ENCODE assay signal across 31 mouse cellular contexts in genomic region chr5:146987588-146987987, GRCm38 (mm10). TPM values are rescaled to one million over a fixed set of nuclear protein-coding genes. Genes with fewer than 3 reads are reported as not detected.
A peak's percentile ranks its signal among the peaks of the same experiment; 100 is the strongest.
DNase-seq lines count a peak whose midpoint lies in the region; ATAC-seq and TF ChIP-seq lines count a peak whose summit lies in the region.
"Had no signal": no experiment of that assay in that cellular context is flagged by ENCODE, and none has a peak within 500 bp of the region (broad histone marks: within the 10 kb centered on the region; RNA-seq: fewer than 3 reads in every experiment).

No protein-coding gene starts in this region.

- no peak overlapping the region for H3K4me3 ChIP-seq in hindbrain, embryonic 15.5 days
- no peak overlapping the region for H3K4me3 ChIP-seq in hindbrain, embryonic 16.5 days (ENCODE audit: low read length)
- H3K4me3 ChIP-seq in midbrain, postnatal 0 days (ENCODE audit: low read depth, low read length): no peak overlapping the region
- H3K4me3 ChIP-seq in midbrain, embryonic 13.5 days (replicated peaks): no peak overlapping the region
- no peak overlapping the region for H3K4me3 ChIP-seq in ES-E14 (ENCODE audit: insufficient read depth in 1 of 2, low read depth in 1 of 2, low read length in 2 of 2, poor library complexity in 1 of 2, severe bottlenecking in 1 of 2)
- H3K4me3 ChIP-seq: embryonic facial prominence, embryonic 13.5 days; erythroblast, embryonic 14.5 days; forebrain, embryonic 13.5 days; heart, adult 2 months; heart, embryonic 12.5 days; intestine, embryonic 15.5 days; layer of hippocampus, adult 2 months; limb, embryonic 13.5 days had no signal

- no peaks in the 10 kb centered on the region for H3K9me3 ChIP-seq in hindbrain, embryonic 15.5 days
- no peaks in the 10 kb centered on the region for H3K9me3 ChIP-seq in hindbrain, embryonic 16.5 days (ENCODE audit: control insufficient read depth, low read length)
- no peaks in the 10 kb centered on the region for H3K9me3 ChIP-seq in midbrain, postnatal 0 days (ENCODE audit: low read length)
- H3K9me3 ChIP-seq in midbrain, embryonic 13.5 days: no peaks in the 10 kb centered on the region
- no peaks in the 10 kb centered on the region for H3K9me3 ChIP-seq in ES-E14 (ENCODE audit: control insufficient read depth, insufficient read depth, low read depth, low read length)
- H3K9me3 ChIP-seq: embryonic facial prominence, embryonic 13.5 days; forebrain, embryonic 13.5 days; G1E; heart, embryonic 12.5 days; intestine, embryonic 15.5 days; limb, embryonic 13.5 days had no signal

- peak; percentile 49; the same call in 1 of the 2 replicates for ATAC-seq in hindbrain, embryonic 15.5 days (ENCODE audit: low FRiP score, low read depth)
- no peak; the same call in 1 of the 2 replicates for ATAC-seq in hindbrain, embryonic 16.5 days
- ATAC-seq in midbrain, postnatal 0 days (ENCODE audit: low FRiP score): no peak
- no peak for ATAC-seq in midbrain, embryonic 13.5 days
- ATAC-seq: forebrain, embryonic 13.5 days; intestine, embryonic 15.5 days; Patski had no signal

- WGBS in hindbrain, embryonic 15.5 days: 72% methylated on average over 10 of the region's 10 CpGs
- WGBS in hindbrain, embryonic 16.5 days: 79% methylated on average over 10 of the region's 10 CpGs
- 75% methylated on average over 10 of the region's 10 CpGs for WGBS in midbrain, postnatal 0 days
- 86% methylated on average over 10 of the region's 10 CpGs for WGBS in midbrain, embryonic 13.5 days

- peak; percentile 27 for DNase-seq in midbrain, postnatal 0 days (ENCODE audit: low spot score)
- DNase-seq in ES-E14 (ENCODE audit: low read depth, low spot score) (no peak), R1 (ENCODE audit: low read depth, low spot score) (peak; percentile 87)
- no peak for DNase-seq in urinary bladder, adult 18-20 months (ENCODE audit: low spot score in 2 of 2)
- no peak for DNase-seq in cerebellum, adult 9-11 months
- DNase-seq: adrenal gland, postnatal 25 days; cerebellum, adult 2 months; cerebellum, postnatal 25 days; embryo, embryonic 11 days; heart, adult 2 months; heart, postnatal 4 days; kidney, adult 2 months; kidney, postnatal 36 days; lung, postnatal 14 days; retina, postnatal 1 day; right cerebral cortex, postnatal 14 days had no signal

- H3K27me3 ChIP-seq in hindbrain, embryonic 15.5 days: peaks cover 10% of the 10 kb centered on the region; the same call in 1 of the 2 replicates
- H3K27me3 ChIP-seq in hindbrain, embryonic 16.5 days (replicated peaks; ENCODE audit: control insufficient read depth, insufficient read depth, low read length): peaks cover 8% of the 10 kb centered on the region; the same call in 1 of the 2 replicates
- peaks cover 2% of the 10 kb centered on the region; the same call in 1 of the 2 replicates for H3K27me3 ChIP-seq in midbrain, postnatal 0 days (ENCODE audit: insufficient read depth, low read length)
- peaks cover 18% of the 10 kb centered on the region; the same call in 1 of the 2 replicates for H3K27me3 ChIP-seq in midbrain, embryonic 13.5 days
- H3K27me3 ChIP-seq: CH12.LX, Patski had no signal

- H3K27ac ChIP-seq in hindbrain, embryonic 15.5 days (replicated peaks): no peak overlapping the region
- no peak overlapping the region for H3K27ac ChIP-seq in hindbrain, embryonic 16.5 days (ENCODE audit: low read depth, low read length)
- H3K27ac ChIP-seq in midbrain, postnatal 0 days (ENCODE audit: low read depth, low read length): no peak overlapping the region
- H3K27ac ChIP-seq in midbrain, embryonic 13.5 days: no peak overlapping the region
- no peak overlapping the region for H3K27ac ChIP-seq in ES-E14 (ENCODE audit: insufficient read depth, low read depth, low read length, poor library complexity, severe bottlenecking)
- H3K27ac ChIP-seq: embryonic facial prominence, embryonic 13.5 days; forebrain, embryonic 13.5 days; heart, adult 2 months; hindbrain, embryonic 14.5 days; intestine, embryonic 15.5 days; layer of hippocampus, adult 2 months; limb, embryonic 13.5 days had no signal

- H3K9ac ChIP-seq in hindbrain, embryonic 15.5 days: no peak overlapping the region
- no peak overlapping the region for H3K9ac ChIP-seq in hindbrain, embryonic 16.5 days (ENCODE audit: low read depth, low read length)
- H3K9ac ChIP-seq in midbrain, postnatal 0 days (replicated peaks; ENCODE audit: low read length, poor library complexity, severe bottlenecking): no peak overlapping the region
- no peak overlapping the region for H3K9ac ChIP-seq in midbrain, embryonic 13.5 days (replicated peaks)
- no peak overlapping the region for H3K9ac ChIP-seq in ES-E14 (ENCODE audit: insufficient read depth, low read depth, low read length, poor library complexity, severe bottlenecking)
- H3K9ac ChIP-seq: embryonic facial prominence, embryonic 13.5 days; forebrain, embryonic 13.5 days; heart, embryonic 12.5 days; hindbrain, embryonic 14.5 days; intestine, embryonic 15.5 days; limb, embryonic 13.5 days had no signal

- H3K4me2 ChIP-seq in hindbrain, embryonic 15.5 days: no peak overlapping the region
- no peak overlapping the region for H3K4me2 ChIP-seq in hindbrain, embryonic 16.5 days (ENCODE audit: low read length)
- H3K4me2 ChIP-seq in midbrain, postnatal 0 days (ENCODE audit: low read depth, low read length, poor library complexity, severe bottlenecking): no peak overlapping the region
- no peak overlapping the region for H3K4me2 ChIP-seq in midbrain, embryonic 13.5 days (replicated peaks)
- H3K4me2 ChIP-seq: embryonic facial prominence, embryonic 13.5 days; forebrain, embryonic 13.5 days; heart, embryonic 12.5 days; hindbrain, embryonic 14.5 days; intestine, embryonic 15.5 days; limb, embryonic 13.5 days; liver, embryonic 11.5 days had no signal

- no peak for TF ChIP-seq CTCF in midbrain, postnatal 0 days (IDR thresholded peaks at IDR 0.05)

- in situ Hi-C loops in ES-E14 (cut with MboI; ENCODE audit: low sequenced_read_pairs in 2 of 2, unreplicated experiment in 2 of 2): no loop called here

- H3K4me1 ChIP-seq in hindbrain, embryonic 15.5 days (replicated peaks): peaks cover 9% of the 10 kb centered on the region
- peaks cover 3% of the 10 kb centered on the region; the same call in 1 of the 2 replicates for H3K4me1 ChIP-seq in hindbrain, embryonic 16.5 days (ENCODE audit: control insufficient read depth, insufficient read depth, low read depth, low read length)
- H3K4me1 ChIP-seq in midbrain, postnatal 0 days (ENCODE audit: insufficient read depth, low read length): no peaks in the 10 kb centered on the region; the same call in 1 of the 2 replicates
- H3K4me1 ChIP-seq in midbrain, embryonic 13.5 days (replicated peaks): 0 out of 2 replicates have a peak, but pooled peaks cover 7% of the 10 kb centered on the region
- no peaks in the 10 kb centered on the region; a peak in 1 of 4 replicates for H3K4me1 ChIP-seq in ES-E14 (ENCODE audit: control insufficient read depth in 2 of 2, insufficient read depth in 2 of 2, low read length in 2 of 2, poor library complexity in 1 of 2)
- H3K4me1 ChIP-seq: embryonic facial prominence, embryonic 13.5 days; intestine, embryonic 15.5 days; limb, embryonic 13.5 days had no signal

- H3K36me3 ChIP-seq in hindbrain, embryonic 15.5 days: no peaks in the 10 kb centered on the region
- H3K36me3 ChIP-seq in hindbrain, embryonic 16.5 days (ENCODE audit: control insufficient read depth, insufficient read depth, low read length): no peaks in the 10 kb centered on the region
- H3K36me3 ChIP-seq in midbrain, postnatal 0 days (ENCODE audit: insufficient read depth, low read length): no peaks in the 10 kb centered on the region
- H3K36me3 ChIP-seq in midbrain, embryonic 13.5 days: no peaks in the 10 kb centered on the region
- H3K36me3 ChIP-seq in ES-E14 (ENCODE audit: control insufficient read depth, insufficient read depth, low read length, poor library complexity, severe bottlenecking): no peaks in the 10 kb centered on the region
- H3K36me3 ChIP-seq: embryonic facial prominence, embryonic 13.5 days; G1E; heart, embryonic 12.5 days; intestine, embryonic 15.5 days; limb, embryonic 13.5 days had no signal

TF ChIP-seq in ES-E14, 5 proteins besides CTCF, POLR2A, EP300 and RAD21:
- TF ChIP-seq ZC3H11A (IDR thresholded peaks at IDR 0.05; ENCODE audit: borderline replicate concordance, low read depth, low read length): no peak
- TF ChIP-seq CHD2 (IDR thresholded peaks at IDR 0.05; ENCODE audit: low read depth, low read length): no peak
- no peak for TF ChIP-seq ZNF384 (IDR thresholded peaks at IDR 0.05; ENCODE audit: low read depth, low read length)
- TF ChIP-seq MAFK (IDR thresholded peaks at IDR 0.05; ENCODE audit: insufficient read depth, low read depth, low read length): peak; percentile 81
- no peak for TF ChIP-seq HCFC1 (IDR thresholded peaks at IDR 0.05; ENCODE audit: borderline replicate concordance, insufficient read depth, low read length)
TF ChIP-seq in ES-E14: peak in this region for 1.

RNA-seq across cellular contexts. Expression of gene Mtif3, which starts 24.0 kb away (rescaled TPM):
- 26.7 and 29.0 TPM in 2 replicates for polyA plus RNA-seq in hindbrain, embryonic 15.5 days (2015; fragmentation: Nextera tagmentation; extraction: Ambion mirVana)
- 24.8 and 29.2 TPM in 2 replicates for polyA plus RNA-seq in hindbrain, embryonic 16.5 days (2015; fragmentation: Nextera tagmentation; extraction: Ambion mirVana)
- total RNA-seq in midbrain, postnatal 0 days (2014; rRNA removed): 15.8 and 25.8 TPM in 2 replicates
- polyA plus RNA-seq in midbrain, postnatal 0 days (2015; fragmentation: Nextera tagmentation; extraction: Ambion mirVana): 17.1 and 20.5 TPM in 2 replicates
- 25.9 and 30.6 TPM in 2 replicates for polyA plus RNA-seq in midbrain, embryonic 13.5 days (2015; fragmentation: Nextera tagmentation; extraction: Ambion mirVana)
- total RNA-seq in ES-E14 (2012; rRNA removed): 16.1 and 17.9 TPM in 2 replicates

RNA-seq across cellular contexts. Expression of gene Gtf3a, which starts 39.1 kb away (rescaled TPM):
- polyA plus RNA-seq in hindbrain, embryonic 15.5 days (2015; fragmentation: Nextera tagmentation; extraction: Ambion mirVana): 107 and 112 TPM in 2 replicates
- polyA plus RNA-seq in hindbrain, embryonic 16.5 days (2015; fragmentation: Nextera tagmentation; extraction: Ambion mirVana): 105 and 109 TPM in 2 replicates
- total RNA-seq in midbrain, postnatal 0 days (2014; rRNA removed): 61.3 and 64.8 TPM in 2 replicates
- 102 and 104 TPM in 2 replicates for polyA plus RNA-seq in midbrain, postnatal 0 days (2015; fragmentation: Nextera tagmentation; extraction: Ambion mirVana)
- 98.2 and 99.9 TPM in 2 replicates for polyA plus RNA-seq in midbrain, embryonic 13.5 days (2015; fragmentation: Nextera tagmentation; extraction: Ambion mirVana)
- 72.3 and 80.4 TPM in 2 replicates for total RNA-seq in ES-E14 (2012; rRNA removed)

Comparison
In these comparisons a context has a peak if more than half of its experiments do, and no peak if none do; other contexts are left out.
1. DNase-seq: peak in midbrain, postnatal 0 days (single experiment) and R1 (single experiment); none in ES-E14 (single experiment), urinary bladder, adult 18-20 months (0 of 2) and cerebellum, adult 9-11 months (single experiment).